Mouse (Mus musculus) cerebellum, adult 11-12 months (tissue): Measurements from ENCODE around the gene Limk2.
A peak's percentile ranks its signal among the peaks of the same experiment; 100 is the strongest.

Experiments used
- DNase-seq: peaks from one replicate; pipeline ENCODE4 v3.0.0; 2022

Gene Limk2

GRCm38 (mm10) chr11:3370162-3370561 lies 38.8 kb downstream of the Limk2 start:
- DNase-seq: peak; percentile 32

GRCm38 (mm10) chr11:3369449-3369848 lies 39.5 kb downstream of the Limk2 start:
- DNase-seq: no peak

GRCm38 (mm10) chr11:3368983-3369382 lies 40.0 kb downstream of the Limk2 start:
- no peak for DNase-seq

GRCm38 (mm10) chr11:3366411-3366810 lies 42.6 kb downstream of the Limk2 start:
- no peak for DNase-seq

GRCm38 (mm10) chr11:3362854-3363253 lies 46.1 kb downstream of the Limk2 start:
- no peak for DNase-seq

- no peak for DNase-seq
These were observed 55.9 kb downstream of the Limk2 start for GRCm38 (mm10) chr11:3352990-3353585.

- no peak for DNase-seq
These were observed 56.9 kb downstream of the Limk2 start for GRCm38 (mm10) chr11:3352131-3352530.

- no peak for DNase-seq
These were observed 59.7 kb downstream of the Limk2 start for GRCm38 (mm10) chr11:3349343-3349695.

GRCm38 (mm10) chr11:3348576-3349342 lies 60.2 kb downstream of the Limk2 start:
- DNase-seq: peak; percentile 61

- DNase-seq: no peak
These were observed 61.2 kb downstream of the Limk2 start for GRCm38 (mm10) chr11:3347835-3348195.

- peak; percentile 83 for DNase-seq
These were observed 61.7 kb downstream of the Limk2 start for GRCm38 (mm10) chr11:3347091-3347834.

- no peak for DNase-seq
These were observed 62.6 kb downstream of the Limk2 start for GRCm38 (mm10) chr11:3346351-3346750.

- DNase-seq: no peak
These were observed 64.1 kb downstream of the Limk2 start for GRCm38 (mm10) chr11:3344916-3345315.

- DNase-seq: no peak
These were observed 67.5 kb downstream of the Limk2 start for GRCm38 (mm10) chr11:3341476-3341875.

GRCm38 (mm10) chr11:3337961-3338360 lies 71.0 kb downstream of the Limk2 start:
- DNase-seq: no peak

GRCm38 (mm10) chr11:3337173-3337955 lies 71.6 kb downstream of the Limk2 start:
- DNase-seq: peak; percentile 91

GRCm38 (mm10) chr11:3336602-3337001 lies 72.4 kb downstream of the Limk2 start:
- peak; percentile 48 for DNase-seq

GRCm38 (mm10) chr11:3335651-3336216 lies 73.3 kb downstream of the Limk2 start:
- peak; percentile 92 for DNase-seq

GRCm38 (mm10) chr11:3334711-3335316 lies 74.2 kb downstream of the Limk2 start:
- no peak for DNase-seq

GRCm38 (mm10) chr11:3334141-3334710 lies 74.8 kb downstream of the Limk2 start:
- DNase-seq: no peak

- peak; percentile 59 for DNase-seq
These were observed 75.8 kb downstream of the Limk2 start for GRCm38 (mm10) chr11:3333111-3333695.
